Mouse (Mus musculus): ENCODE measurements around the gene Caps2. TPM values are rescaled to one million over a fixed set of nuclear protein-coding genes. Genes with fewer than 3 reads are reported as not detected.

Gene Caps2
- 0.05 TPM in 1 of 2 replicates, not detected in the other for polyA plus RNA-seq (2012; rRNA removed)

GRCm38 (mm10) chr10:112163168-112163766 lies at the start of gene Caps2:
Gene Caps2, plus strand, starts transcription at chr10:112163621.

GRCm38 (mm10) chr10:112159882-112160560 lies 3.4 kb upstream of the Caps2 start, which contains the start of gene Glipr1l3:
Gene Glipr1l3, minus strand, starts transcription at chr10:112160327.

Other genes with a start within 250 kb of the Caps2 start
- gene Krr1, start 191.0 kb upstream of the Caps2 start, polyA plus RNA-seq (2012; rRNA removed): 0.66 and 0.78 TPM in 2 replicates
- 1.1 and 1.5 TPM in 2 replicates for gene Glipr1, start 161.0 kb upstream of the Caps2 start, polyA plus RNA-seq (2012; rRNA removed)
- gene Glipr1l1, start 103.4 kb upstream of the Caps2 start, polyA plus RNA-seq (2012; rRNA removed): not detected in 2 replicates
- gene Glipr1l2, start 80.3 kb upstream of the Caps2 start, polyA plus RNA-seq (2012; rRNA removed): not detected in 2 replicates
- not detected in 2 replicates for gene Glipr1l3, start 3.3 kb upstream of the Caps2 start, polyA plus RNA-seq (2012; rRNA removed)
- 0.06 and 0.10 TPM in 2 replicates for gene Kcnc2, start 107.5 kb downstream of the Caps2 start, polyA plus RNA-seq (2012; rRNA removed)

All from stomach, adult 2 months (tissue).